Mouse (Mus musculus): ENCODE measurements around the gene Snrpc.

DNA sequence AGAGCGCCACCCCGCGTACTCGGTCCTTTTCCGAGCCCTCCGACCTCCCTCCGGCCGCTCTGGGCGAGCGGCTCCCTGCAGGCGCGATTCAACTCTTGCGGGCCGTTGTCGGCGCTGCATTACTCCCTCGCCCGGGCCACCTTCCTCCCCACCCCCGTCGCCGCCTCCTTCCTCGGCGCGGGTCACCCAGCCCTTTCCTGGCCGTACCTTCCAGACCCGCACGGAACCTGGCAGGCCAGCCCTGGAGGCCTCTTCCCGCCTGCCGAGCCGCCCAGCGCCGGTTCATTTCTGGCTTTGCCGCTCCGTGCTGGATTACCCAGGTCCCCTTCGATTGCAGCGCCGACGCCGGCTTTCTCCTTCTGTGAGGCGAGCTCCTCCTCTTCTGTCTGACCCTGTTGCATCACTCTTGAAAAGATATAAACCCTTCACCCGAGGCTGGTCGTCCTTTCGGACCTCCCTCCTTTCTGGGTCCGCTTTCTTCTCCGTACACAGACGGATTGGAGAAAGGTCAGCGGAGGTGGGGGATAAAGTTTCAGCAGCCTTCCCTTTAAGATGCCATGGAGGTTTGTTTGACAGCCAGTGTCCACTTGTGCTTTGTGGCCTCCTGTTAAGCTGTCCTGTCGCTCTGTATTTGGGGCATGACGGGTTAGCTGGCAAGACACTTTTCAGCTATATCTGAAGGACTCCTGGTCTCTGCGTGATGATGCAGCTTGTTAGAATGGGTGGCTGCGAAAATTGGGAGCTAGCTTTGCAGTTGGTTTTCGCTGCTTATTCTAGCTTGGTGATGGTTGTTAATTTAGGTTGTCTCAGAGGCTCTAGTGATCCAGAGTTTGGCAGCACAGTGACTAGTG, 19.1 kb downstream of the Snrpc start:
- TF ChIP-seq CTCF (IDR thresholded peaks at IDR 0.05; ENCODE audit: control insufficient read depth, insufficient read depth, low read length) (no peak), POLR2A (IDR thresholded peaks at IDR 0.05; ENCODE audit: borderline replicate concordance, control insufficient read depth, low read depth, low read length) (no peak)
